Mouse (Mus musculus) bone marrow macrophage, adult 2 months (primary cell): Measurements from ENCODE around the gene Krt8. TPM values are rescaled to one million over a fixed set of nuclear protein-coding genes. Genes with fewer than 3 reads are reported as not detected.

Source experiments
- H3K27ac ChIP-seq: 2 replicates; pipeline ENCODE4 v1.5.1; 2012; ENCODE audit warnings: low read depth, low read length; ENCODE audit not compliant: insufficient read depth
- H3K4me1 ChIP-seq: 2 replicates; pipeline ENCODE4 v1.6.1; 2012; ENCODE audit warnings: low read length; ENCODE audit not compliant: control insufficient read depth, insufficient read depth
- H3K4me3 ChIP-seq: 2 replicates; pipeline ENCODE4 v1.5.1; 2012; ENCODE audit warnings: mild to moderate bottlenecking, low read length, moderate library complexity; ENCODE audit not compliant: insufficient read depth
- CTCF ChIP-seq: IDR thresholded peaks from 2 replicates; pipeline ENCODE4 v1.5.1; 2012; ENCODE audit warnings: low read depth, mild to moderate bottlenecking, low read length, moderate library complexity
- POLR2A ChIP-seq: IDR thresholded peaks from 2 replicates; pipeline ENCODE4 v1.6.1; 2012; ENCODE audit warnings: mild to moderate bottlenecking, low read depth, low read length, borderline replicate concordance
- polyA plus RNA-seq: library from polyadenylated mRNA; stranded (reverse); fragments of >200 nt; gene quantifications from 2 replicates; pipeline ENCODE4 v1.2.4, GENCODE M21; 2012; ENCODE audit not compliant: missing spikeins, insufficient read depth, insufficient read length

The Krt8 gene
- not detected in 2 replicates for polyA plus RNA-seq

DNA sequence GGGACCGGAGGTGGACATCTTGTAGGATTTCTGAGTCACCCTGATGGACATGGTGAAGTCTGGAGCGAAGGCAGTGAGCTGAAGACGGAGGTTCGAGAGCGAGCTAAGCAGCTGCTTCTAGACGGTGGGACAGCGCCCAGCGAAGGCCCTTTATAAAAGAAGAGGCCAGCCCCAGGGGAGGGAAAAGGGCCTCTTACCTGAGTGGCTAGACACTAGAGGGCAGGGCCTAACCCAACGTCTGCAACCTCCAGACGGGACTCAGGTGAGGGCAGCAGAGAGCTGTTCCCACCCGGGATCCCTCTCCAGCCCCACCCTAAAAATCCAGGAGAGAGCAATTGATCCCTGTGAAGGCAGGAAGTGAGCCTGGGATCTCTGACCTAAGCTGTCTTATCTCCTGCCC, at the start of gene Krt8:
Krt8 (minus strand) TSS at position 294 of the 400 bp plus-strand sequence.
- TF ChIP-seq POLR2A (no peak), CTCF (no peak)
- peaks cover 3% of the 10 kb centered on the region; the same call in 1 of the 2 replicates for H3K4me1 ChIP-seq
- H3K27ac ChIP-seq, result no peak within 1 kb of the TSS
- H3K4me3 ChIP-seq, result no peak within 1 kb of the TSS

DNA sequence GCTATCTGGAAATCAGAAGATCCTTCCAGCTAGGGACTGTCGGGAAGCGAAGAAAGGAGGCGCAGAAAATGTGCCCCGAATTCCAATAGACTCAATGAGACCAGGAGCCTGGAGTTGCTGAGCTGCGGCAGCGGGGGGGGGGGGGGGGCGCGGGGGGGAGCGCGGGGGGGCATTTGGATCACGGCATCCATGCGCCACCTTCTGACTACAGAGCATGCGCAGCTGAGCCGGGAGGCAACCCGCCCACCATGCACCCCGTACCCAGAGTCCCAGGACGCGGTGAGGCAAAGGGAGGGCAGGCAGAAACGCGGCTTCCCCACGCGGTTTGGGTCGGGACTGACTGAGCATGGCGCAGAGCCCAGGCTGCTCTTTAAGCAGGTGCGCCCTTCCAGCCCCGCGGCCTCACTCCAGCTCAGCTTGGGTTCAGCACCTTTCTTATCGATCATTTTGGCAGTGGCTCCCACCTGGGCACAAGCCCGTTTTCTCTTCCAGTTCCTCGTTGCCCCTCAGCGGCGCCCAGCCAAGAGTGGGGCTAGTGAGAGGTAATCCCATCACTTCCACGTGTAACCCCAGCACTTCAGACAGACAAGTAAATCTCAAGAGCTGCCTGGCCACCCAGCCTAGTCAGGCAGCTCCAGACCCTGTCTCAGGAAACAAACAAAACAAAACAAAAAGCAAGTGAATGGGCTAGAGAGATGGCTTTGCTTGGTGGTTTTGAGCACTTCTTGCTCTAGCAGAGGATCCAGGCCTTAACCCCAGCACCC, 47.8 kb upstream of the Krt8 start:
- H3K4me3 ChIP-seq, result peak overlapping the region; percentile 21
- no peaks in the 10 kb centered on the region for H3K4me1 ChIP-seq
- no peak for TF ChIP-seq POLR2A
- no peak for TF ChIP-seq CTCF
- no peak overlapping the region for H3K27ac ChIP-seq

DNA sequence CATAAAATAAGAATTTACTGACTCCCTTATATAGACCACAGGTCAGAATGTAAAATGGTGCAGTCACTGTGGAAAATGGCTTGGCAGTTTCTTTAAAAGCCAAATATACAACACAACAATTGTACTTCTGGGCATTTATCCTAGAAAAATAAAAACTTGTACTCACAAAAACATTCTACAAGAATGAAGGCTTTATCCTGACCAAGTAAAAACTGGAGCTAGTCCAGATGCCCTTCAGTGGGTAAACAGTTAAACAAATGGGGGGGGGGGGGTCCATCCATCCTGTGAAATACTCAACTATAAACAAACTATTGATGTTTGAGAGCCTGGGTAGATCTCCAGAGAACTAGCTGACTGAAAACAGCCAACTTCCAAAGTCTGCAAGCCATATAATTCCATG, 45.6 kb upstream of the Krt8 start:
- TF ChIP-seq POLR2A (no peak), CTCF (no peak)
- no peaks in the 10 kb centered on the region for H3K4me1 ChIP-seq
- H3K4me3 ChIP-seq, result no peak overlapping the region
- H3K27ac ChIP-seq, result no peak overlapping the region

DNA sequence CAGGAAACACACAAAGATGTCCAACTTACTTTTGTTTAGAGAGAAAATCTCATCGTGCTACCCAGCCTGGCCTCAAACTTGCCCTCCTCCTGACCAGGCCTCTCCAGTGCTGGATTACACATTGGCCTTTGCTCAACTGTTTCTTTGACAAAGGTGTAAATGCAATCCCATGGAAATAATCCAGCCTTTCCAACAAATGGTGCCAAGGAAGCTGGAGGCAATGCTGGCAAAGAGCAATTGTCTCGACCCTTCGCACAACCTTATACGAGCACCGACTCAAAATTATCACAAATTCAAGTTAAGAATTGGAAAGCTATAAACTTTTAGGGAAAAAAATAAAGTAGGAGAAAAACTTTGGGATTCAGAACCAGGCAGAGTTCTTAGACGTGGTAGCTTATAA, 43.7 kb upstream of the Krt8 start:
- TF ChIP-seq POLR2A, result no peak
- no peak for TF ChIP-seq CTCF
- Histone ChIP-seq H3K27ac (no peak overlapping the region), H3K4me3 (no peak overlapping the region), H3K4me1 (no peaks in the 10 kb centered on the region)

DNA sequence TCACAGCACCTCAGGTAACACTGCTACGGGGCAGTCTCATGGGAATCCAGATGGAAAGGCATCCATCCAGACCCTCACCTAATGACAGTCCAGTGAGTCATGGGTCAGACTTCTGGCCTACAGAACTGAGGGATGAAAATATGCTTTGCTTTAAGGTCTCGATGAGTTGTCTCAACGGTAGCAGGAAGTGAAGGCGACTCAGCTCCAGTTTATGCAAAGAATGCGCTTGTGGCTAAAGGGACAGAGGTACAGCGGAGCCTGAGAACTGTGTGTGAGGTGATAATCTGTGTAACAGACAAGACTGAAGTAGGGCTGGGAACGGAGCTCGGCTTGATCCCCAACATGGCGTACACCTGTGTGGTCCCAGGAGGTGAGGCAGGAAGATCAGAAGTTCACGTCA, 41.4 kb upstream of the Krt8 start:
- H3K4me1 ChIP-seq, result no peaks in the 10 kb centered on the region
- no peak for TF ChIP-seq CTCF
- no peak for TF ChIP-seq POLR2A
- H3K27ac ChIP-seq, result no peak overlapping the region
- H3K4me3 ChIP-seq, result no peak overlapping the region

DNA sequence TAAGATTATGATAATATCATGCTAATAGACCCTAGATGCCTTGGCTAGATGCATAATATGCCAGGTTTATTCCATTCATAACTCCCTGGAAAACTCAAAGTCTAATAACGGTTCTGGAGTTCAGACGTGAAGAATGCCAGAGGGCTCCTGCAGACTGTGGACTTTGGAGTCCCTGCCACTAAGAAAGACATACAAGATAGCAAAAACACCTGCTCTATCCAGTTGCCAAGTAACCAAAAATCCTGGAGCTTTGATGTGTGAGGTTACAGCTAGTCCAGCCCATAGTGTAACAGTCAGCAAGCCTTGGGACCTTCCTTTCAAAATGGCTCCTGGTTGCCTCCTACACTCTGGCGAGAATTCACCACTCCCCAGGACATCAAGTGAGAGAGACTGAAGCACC, 40.5 kb upstream of the Krt8 start:
- TF ChIP-seq CTCF, result no peak
- TF ChIP-seq POLR2A, result no peak
- H3K27ac ChIP-seq, result no peak overlapping the region
- no peak overlapping the region for H3K4me3 ChIP-seq
- H3K4me1 ChIP-seq, result no peaks in the 10 kb centered on the region

DNA sequence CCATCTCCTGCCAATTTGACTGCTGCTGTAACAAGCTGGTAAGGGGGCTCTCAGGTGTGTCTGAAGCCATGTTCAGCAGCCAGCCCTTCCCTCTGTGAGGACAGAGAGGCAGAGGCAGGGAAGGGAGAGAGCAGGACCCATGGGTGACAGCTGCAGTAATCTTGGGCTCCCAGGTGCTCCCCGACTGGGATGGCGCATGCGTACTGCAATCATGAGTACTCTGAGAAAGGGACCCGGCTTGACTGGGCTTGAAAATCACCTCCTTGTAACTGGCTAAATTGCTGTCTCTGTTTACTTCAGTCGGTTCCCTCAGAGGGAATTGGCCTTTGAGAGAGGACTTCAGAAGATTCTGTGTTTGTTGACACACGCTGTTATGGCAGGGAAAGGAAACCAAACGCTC, 37.7 kb upstream of the Krt8 start:
- Histone ChIP-seq H3K4me3 (no peak overlapping the region), H3K27ac (no peak overlapping the region), H3K4me1 (no peaks in the 10 kb centered on the region)
- no peak for TF ChIP-seq POLR2A
- TF ChIP-seq CTCF, result no peak

DNA sequence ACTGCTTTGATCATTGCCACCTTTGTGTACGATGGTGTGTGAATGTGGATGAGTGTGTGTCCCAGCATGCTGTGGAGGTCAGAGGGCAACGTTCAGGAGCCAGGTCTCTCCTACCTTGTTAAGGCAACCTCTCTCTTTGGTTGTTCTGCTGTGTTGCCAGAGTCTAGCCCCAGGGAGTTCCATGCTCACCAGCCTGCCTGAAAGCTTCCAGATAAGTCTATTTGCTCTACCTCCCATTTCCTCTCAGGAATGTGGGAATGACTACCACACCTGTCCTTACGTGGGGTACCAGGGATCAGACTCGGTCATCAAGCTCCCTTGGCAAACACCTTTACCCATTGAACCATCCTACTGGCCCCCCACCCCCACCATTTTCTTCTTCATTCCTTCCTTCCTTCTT, 36.0 kb upstream of the Krt8 start:
- Histone ChIP-seq H3K4me3 (no peak overlapping the region), H3K27ac (no peak overlapping the region), H3K4me1 (no peaks in the 10 kb centered on the region)
- TF ChIP-seq CTCF (no peak), POLR2A (no peak)

DNA sequence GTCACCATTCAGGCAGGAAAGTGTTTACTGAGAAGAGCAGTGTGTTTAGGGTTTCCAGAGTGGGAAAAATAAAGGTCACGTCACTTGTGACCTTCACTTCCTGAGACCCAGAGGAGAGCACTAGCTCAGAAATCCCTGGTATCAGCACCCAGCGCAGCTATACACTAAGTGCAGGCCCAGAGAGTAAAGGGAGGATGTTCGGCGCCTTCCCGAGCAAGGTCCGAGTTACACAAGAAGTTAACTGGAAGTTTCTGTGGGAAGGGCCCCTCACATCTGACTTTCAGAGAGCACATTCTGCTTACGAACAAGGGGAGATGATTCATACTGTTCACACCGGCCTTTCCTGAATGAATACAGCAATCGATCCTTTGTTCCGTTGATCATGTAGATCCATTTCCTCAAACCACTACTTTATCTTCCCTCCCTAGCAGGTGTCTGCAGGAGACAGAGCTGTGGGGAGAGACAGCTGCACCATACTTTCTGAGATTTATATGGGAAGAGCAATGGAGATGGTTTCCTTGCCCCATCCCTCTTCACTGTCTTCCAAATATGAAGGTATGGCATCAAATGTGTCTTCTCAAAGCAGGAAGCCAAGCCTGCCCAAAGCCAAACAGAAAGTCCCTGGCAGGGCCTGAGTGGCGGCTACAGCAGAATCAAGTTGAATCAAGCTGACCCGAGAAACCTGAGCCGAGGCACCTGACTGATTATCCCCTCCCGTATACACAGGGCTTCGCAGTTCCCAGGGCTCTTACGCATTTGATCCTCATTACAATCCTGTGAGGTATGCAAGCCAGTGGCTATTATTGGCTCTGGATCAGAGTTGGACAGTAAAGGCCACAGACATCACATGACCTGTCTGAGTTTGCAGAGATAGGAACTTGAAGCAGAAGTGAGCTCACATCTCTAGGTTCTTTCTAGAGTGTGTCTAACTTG, 30.1 kb upstream of the Krt8 start:
- TF ChIP-seq POLR2A (no peak), CTCF (no peak)
- Histone ChIP-seq H3K27ac (no peak overlapping the region), H3K4me1 (no peaks in the 10 kb centered on the region), H3K4me3 (no peak overlapping the region)

DNA sequence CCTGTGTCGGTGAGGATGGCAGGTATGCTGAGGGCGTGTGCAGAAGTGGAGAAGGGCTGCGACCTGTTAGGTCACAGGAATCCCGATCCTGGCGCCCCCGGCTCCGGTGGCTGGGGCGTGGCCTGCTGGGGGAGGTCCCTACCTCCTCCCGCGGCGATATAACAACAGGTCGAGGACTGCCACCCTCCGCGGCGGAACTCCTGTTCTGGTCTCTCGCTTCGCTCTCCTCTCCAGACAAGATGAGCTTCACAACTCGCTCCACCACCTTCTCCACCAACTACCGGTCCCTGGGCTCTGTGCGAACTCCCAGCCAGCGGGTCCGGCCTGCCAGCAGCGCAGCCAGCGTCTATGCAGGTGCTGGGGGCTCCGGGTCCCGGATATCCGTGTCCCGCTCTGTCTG, 23.8 kb upstream of the Krt8 start, which contains the start of gene Krt18:
Krt18 (plus strand) TSS at position 141 of the 400 bp plus-strand sequence.
- no peak within 1 kb of the TSS for H3K27ac ChIP-seq
- TF ChIP-seq CTCF (no peak), POLR2A (no peak)
- H3K4me1 ChIP-seq, result peaks cover 4% of the 10 kb centered on the region; the same call in 1 of the 2 replicates
- no peak within 1 kb of the TSS for H3K4me3 ChIP-seq
